Mouse (Mus musculus) splenic B cell, adult 2 months (primary cell): ENCODE measurements at regions not wholly inside any gene's neighbourhood (a gene's known extent, or its start where the extent isn't known, plus 50 kb on each side); places are given as distances from the start of the nearest gene placed in this dataset.
"Not testable (repeated sequence)": the region's sequence is repeated elsewhere in the genome, so short reads cannot be mapped to it uniquely, and the experiment has no call there.

Experiments
- DNase-seq: peaks from one replicate; pipeline ENCODE4 v3.0.0-alpha.2; 2011; ENCODE audit warnings: low read depth, low spot score
- H3K27me3 ChIP-seq: 2 replicates; pipeline ENCODE4 v1.6.1; 2012; ENCODE audit warnings: mild to moderate bottlenecking, low read length, moderate library complexity, mixed read lengths; ENCODE audit not compliant: control insufficient read depth, poor library complexity, insufficient read depth, severe bottlenecking
- H3K36me3 ChIP-seq: 2 replicates; pipeline ENCODE4 v1.6.1; 2012; ENCODE audit warnings: mild to moderate bottlenecking, low read length, moderate library complexity, mixed read lengths; ENCODE audit not compliant: control insufficient read depth, poor library complexity, insufficient read depth, severe bottlenecking

- Histone ChIP-seq H3K27me3 (no peaks in the 10 kb centered on the region), H3K36me3 (no peaks in the 10 kb centered on the region)
- DNase-seq: no peak
Measured at GRCm38 (mm10) chr5:39273710-39274385, 397.2 kb upstream of the Clnk start.

- DNase-seq: no peak
- no peaks in the 10 kb centered on the region for H3K27me3 ChIP-seq
Measured at GRCm38 (mm10) chr5:39267106-39267505, 390.5 kb upstream of the Clnk start.

GRCm38 (mm10) chr5:39260721-39261190 is 384.1 kb upstream of the Clnk start:
- Histone ChIP-seq H3K27me3 (no peaks in the 10 kb centered on the region), H3K36me3 (no peaks in the 10 kb centered on the region)
- no peak for DNase-seq

More at GRCm38 (mm10) chr5:39267106-39267505, 390.5 kb upstream of the Clnk start:
- no peaks in the 10 kb centered on the region for H3K36me3 ChIP-seq

GRCm38 (mm10) chr5:39257745-39258144 is 381.1 kb upstream of the Clnk start:
- peak; percentile 6 for DNase-seq
- no peaks in the 10 kb centered on the region for H3K27me3 ChIP-seq
- H3K36me3 ChIP-seq: no peaks in the 10 kb centered on the region

GRCm38 (mm10) chr5:39252206-39252605 is 375.6 kb upstream of the Clnk start:
- Histone ChIP-seq H3K27me3 (no peaks in the 10 kb centered on the region), H3K36me3 (no peaks in the 10 kb centered on the region)
- no peak for DNase-seq

GRCm38 (mm10) chr5:39251021-39251420 is 374.4 kb upstream of the Clnk start:
- no peaks in the 10 kb centered on the region for H3K27me3 ChIP-seq
- DNase-seq: peak; percentile 6
- H3K36me3 ChIP-seq: no peaks in the 10 kb centered on the region

GRCm38 (mm10) chr5:39219698-39220097 is 343.1 kb upstream of the Clnk start:
- no peak for DNase-seq
- H3K36me3 ChIP-seq: no peaks in the 10 kb centered on the region
- no peaks in the 10 kb centered on the region for H3K27me3 ChIP-seq

GRCm38 (mm10) chr5:39216326-39216725 is 339.7 kb upstream of the Clnk start:
- no peaks in the 10 kb centered on the region for H3K27me3 ChIP-seq
- DNase-seq: no peak
- no peaks in the 10 kb centered on the region for H3K36me3 ChIP-seq

- no peaks in the 10 kb centered on the region for H3K36me3 ChIP-seq
- peak; percentile 43 for DNase-seq
- H3K27me3 ChIP-seq: no peaks in the 10 kb centered on the region
Measured at GRCm38 (mm10) chr5:39215016-39215415, 338.4 kb upstream of the Clnk start.

- Histone ChIP-seq H3K27me3 (no peaks in the 10 kb centered on the region), H3K36me3 (no peaks in the 10 kb centered on the region)
- DNase-seq: no peak
Measured at GRCm38 (mm10) chr5:39212550-39212949, 335.9 kb upstream of the Clnk start.

- DNase-seq: no peak
- Histone ChIP-seq H3K27me3 (no peaks in the 10 kb centered on the region), H3K36me3 (no peaks in the 10 kb centered on the region)
Measured at GRCm38 (mm10) chr5:39198856-39199255, 322.2 kb upstream of the Clnk start.

- DNase-seq, H3K27me3 ChIP-seq, H3K36me3 ChIP-seq: not testable (repeated sequence)
Measured at GRCm38 (mm10) chr5:39191153-39191552, 314.5 kb upstream of the Clnk start.

GRCm38 (mm10) chr5:39181616-39182402 is 305.2 kb upstream of the Clnk start:
- Histone ChIP-seq H3K27me3 (no peaks in the 10 kb centered on the region), H3K36me3 (no peaks in the 10 kb centered on the region)
- DNase-seq: no peak

GRCm38 (mm10) chr5:39181028-39181427 is 304.4 kb upstream of the Clnk start:
- no peak for DNase-seq
- H3K27me3 ChIP-seq: no peaks in the 10 kb centered on the region

GRCm38 (mm10) chr5:39177891-39178290 is 301.3 kb upstream of the Clnk start:
- Histone ChIP-seq H3K27me3 (no peaks in the 10 kb centered on the region), H3K36me3 (no peaks in the 10 kb centered on the region)
- DNase-seq: no peak

More at GRCm38 (mm10) chr5:39181028-39181427, 304.4 kb upstream of the Clnk start:
- no peaks in the 10 kb centered on the region for H3K36me3 ChIP-seq
